Mouse (Mus musculus) frontal cortex, postnatal 10 days (tissue): ENCODE measurements around the gene Hcn2.
"Not testable (repeated sequence)": the region's sequence is repeated elsewhere in the genome, so short reads cannot be mapped to it uniquely, and the experiment has no call there.

Experiments
- DNase-seq, 2 experiments: peaks; one replicate each; pipeline ENCODE4 v3.0.0; 2022; ENCODE audit warnings: low spot score in 2 of 2, mixed read lengths in 1 of 2

Hcn2 gene

DNA sequence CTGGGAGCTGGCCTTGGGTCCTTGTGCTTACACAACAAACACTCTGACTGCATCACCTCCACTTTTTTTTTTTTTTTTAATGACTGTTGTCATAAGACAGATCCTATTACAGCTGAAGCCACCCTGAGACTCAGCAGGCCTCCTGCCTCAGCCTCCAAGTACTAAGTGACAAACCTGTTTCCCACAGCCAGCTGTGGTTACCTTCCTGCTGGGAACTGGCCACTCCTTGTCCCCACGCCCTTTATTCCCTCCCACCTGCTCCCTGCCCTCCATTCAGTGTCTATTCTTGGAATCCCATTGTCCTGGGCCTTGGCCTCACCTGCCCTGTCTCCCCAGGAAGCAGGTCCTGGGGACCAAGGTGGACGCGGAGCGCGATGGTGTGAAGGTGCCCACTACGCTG is 28.9 kb upstream of the Hcn2 start:
- no peak for DNase-seq

GRCm38 (mm10) chr10:79688720-79689119 is 27.7 kb upstream of the Hcn2 start, which contains the start of gene Gzmm:
Gene Gzmm, plus strand, starts transcription at chr10:79689020.
- DNase-seq: no peak

- no peak for DNase-seq
Measured at GRCm38 (mm10) chr10:79689178-79689577, 27.3 kb upstream of the Hcn2 start.

DNA sequence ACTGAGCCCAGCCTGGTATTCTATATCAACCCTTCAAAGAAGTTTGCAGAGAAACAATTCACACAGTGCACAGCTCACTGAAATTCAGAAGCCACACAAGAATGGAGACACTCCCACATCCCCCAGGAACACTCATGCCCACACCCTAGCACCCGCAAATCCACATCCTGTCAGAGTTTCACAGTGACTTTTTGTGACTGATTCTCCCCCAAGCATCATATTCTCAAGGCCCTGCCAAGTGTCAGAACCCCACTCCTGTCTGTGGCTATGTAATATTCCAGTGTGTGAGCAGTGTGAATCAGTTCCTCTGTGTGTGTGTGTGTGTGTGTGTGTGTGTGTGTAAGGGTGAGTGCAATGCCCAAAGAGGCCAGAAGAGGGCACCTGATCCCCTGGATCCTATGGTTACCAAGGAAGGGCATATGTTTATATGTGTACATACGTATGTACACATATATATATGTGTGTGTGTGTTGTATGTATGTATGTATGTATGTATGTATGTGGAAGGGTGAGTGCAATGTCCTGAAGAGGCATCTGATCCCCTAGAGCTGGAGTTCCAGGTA is 24.4 kb upstream of the Hcn2 start:
- DNase-seq: no peak

DNA sequence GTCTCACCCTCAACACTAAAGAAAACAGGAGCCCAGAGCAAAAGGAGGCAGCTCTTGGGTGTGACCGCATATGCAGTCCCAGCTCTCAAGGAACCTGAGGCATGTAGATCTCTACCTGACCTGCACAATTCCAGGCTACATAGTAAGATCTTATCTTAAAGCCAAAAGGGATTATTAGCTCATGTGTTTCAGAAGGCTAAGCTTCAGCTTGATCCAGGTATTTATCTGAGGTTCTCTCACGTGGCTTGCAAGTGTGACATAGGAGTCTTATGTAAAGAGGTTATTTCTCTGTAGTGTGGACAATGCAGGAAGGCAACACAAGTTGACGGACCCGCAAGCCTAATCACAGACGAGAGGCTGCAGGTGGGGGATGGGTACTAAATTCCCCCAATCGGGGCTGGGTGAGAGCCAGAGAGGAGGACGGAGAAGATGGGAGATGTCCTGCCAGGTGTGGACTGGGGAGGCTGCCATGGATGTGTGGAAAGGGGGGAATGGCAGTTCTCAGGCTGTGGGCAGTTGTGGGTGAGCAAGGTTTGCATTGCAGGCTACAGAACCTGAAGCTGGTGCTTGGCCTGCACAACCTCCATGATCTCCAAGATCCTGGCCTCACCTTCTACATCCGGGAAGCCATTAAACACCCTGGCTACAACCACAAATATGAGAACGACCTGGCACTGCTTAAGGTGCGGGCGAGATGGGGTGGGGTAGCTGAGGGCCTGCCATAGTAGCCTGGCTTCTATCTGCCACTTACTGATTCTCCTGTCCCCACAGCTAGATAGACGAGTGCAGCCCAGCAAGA is 22.7 kb upstream of the Hcn2 start:
- DNase-seq: no peak

DNA sequence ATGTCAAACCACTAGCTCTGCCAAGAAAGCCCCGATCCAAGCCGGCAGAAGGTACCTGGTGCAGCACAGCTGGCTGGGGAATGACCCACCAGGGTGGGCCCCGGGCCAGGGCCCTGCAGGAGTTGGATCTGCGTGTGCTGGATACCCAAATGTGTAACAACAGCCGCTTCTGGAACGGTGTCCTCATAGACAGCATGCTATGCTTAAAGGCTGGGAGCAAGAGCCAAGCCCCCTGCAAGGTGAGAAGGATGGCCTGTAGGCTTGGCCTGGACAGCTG is 22.1 kb upstream of the Hcn2 start:
- no peak for DNase-seq

- DNase-seq: peak in 1 of 2 experiments; percentile 70
Measured at GRCm38 (mm10) chr10:79695231-79696128, 21.0 kb upstream of the Hcn2 start.

- no peak for DNase-seq
Measured at GRCm38 (mm10) chr10:79696129-79696651, 20.2 kb upstream of the Hcn2 start.

DNA sequence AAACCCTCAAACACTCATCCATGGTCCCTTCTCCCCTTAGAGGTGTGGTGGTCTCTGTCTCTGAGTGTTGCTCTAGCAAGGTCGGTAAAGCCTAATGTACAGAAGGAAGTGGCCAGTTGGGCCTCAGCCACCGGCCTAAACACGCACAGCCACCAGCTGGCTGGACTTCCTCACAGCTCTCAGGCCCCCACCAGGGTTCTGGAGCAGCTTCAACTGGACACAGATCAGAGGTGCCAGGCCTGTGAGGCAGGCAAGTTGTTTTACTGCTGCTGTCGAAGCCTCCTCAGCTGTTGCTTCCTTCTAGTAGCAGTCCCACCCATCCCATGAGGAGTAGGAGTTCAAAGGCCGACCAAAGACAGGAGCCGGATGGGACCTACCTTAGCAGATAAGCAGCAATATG is 18.5 kb upstream of the Hcn2 start:
- no peak for DNase-seq

DNA sequence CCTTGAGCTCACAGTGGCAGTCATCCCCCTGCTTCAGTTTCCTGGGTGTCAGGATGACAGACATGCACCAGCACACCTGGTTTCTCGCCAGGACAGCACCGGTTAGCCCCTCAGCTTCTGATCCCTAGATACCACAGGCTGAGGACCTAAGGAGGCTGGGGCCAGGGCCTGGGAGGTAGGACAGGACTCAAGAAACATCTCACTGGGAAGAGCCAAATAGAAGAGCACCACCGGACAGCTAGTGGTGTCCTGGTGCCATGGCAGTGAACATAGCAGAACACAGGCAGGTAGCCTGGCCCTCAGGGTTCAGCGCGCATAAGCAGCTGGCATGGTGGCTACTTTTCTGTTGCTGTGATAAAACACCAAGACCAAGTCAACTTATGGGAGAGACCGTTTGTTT is 18.0 kb upstream of the Hcn2 start:
- DNase-seq: no peak

DNA sequence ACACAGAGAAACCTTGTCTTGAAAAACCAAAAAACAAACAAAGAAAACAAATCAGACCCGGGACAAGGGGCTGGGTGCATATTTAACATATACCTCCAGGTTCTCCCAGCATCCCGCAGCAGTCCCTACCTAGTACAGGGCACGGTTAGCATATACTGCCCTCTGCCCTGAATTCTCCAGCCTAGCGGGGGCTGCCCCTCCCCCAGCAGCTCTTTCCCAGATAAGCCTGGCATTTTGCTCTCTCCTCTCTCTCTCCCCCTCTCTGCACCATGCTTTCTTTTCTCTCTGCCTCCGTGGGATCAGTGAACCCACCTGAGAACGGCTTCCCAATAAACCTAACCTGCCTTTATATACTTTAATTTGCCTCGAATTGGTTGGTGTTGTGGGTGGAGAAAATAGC is 15.8 kb upstream of the Hcn2 start:
- no peak for DNase-seq

DNA sequence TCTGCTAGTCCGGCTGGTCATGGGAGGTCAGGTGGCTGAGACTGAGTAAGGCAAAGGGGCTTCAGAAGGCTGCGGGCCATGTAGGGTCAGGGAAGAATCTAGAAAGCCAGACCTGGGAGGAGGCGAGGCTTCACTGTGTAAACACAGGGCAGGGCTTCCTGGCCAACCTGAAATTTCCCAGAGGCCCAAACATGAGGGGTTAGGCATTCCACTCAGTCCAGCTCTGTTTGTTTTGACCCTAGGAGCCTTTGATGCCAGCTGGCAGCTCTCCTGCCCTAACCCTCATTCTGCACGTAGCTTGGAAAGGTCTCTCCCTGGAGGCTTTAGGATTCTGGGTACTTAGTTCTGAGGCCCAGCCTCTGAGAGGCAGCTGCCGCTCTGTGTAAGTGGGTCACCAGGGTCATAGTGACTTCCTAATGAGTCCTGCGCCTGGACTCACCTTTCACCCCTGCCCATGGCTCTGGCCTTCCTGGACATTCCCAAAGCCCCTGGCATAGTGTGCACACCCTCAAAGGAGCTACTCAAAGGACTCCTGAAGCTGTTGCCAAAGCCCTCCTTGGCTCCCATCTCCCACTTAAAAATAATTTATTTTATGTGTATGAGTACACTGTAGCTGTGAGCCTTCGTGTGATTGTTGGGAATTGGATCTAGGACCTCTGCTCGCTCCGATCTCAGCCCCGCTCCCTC is 14.8 kb upstream of the Hcn2 start:
- DNase-seq: no peak

DNA sequence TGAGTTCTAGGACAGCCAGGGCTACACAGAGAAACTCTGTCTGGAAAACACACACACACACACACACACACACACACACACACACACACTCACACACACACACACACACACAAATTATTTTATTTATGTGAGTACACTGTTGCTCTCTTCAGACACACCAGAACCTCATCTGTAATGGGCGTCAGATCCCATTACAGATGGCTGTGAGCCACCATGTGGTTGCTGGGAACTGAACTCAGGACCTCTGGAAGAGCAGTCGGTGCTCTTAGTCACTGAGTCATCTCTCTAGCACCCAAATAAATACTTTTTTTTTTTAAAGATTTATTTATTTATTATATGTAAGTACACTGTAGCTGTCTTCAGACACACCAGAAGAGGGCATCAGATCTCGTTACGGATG is 13.5 kb upstream of the Hcn2 start:
- not testable (repeated sequence) for DNase-seq

- no peak for DNase-seq
Measured at GRCm38 (mm10) chr10:79703541-79703940, 12.9 kb upstream of the Hcn2 start.

DNA sequence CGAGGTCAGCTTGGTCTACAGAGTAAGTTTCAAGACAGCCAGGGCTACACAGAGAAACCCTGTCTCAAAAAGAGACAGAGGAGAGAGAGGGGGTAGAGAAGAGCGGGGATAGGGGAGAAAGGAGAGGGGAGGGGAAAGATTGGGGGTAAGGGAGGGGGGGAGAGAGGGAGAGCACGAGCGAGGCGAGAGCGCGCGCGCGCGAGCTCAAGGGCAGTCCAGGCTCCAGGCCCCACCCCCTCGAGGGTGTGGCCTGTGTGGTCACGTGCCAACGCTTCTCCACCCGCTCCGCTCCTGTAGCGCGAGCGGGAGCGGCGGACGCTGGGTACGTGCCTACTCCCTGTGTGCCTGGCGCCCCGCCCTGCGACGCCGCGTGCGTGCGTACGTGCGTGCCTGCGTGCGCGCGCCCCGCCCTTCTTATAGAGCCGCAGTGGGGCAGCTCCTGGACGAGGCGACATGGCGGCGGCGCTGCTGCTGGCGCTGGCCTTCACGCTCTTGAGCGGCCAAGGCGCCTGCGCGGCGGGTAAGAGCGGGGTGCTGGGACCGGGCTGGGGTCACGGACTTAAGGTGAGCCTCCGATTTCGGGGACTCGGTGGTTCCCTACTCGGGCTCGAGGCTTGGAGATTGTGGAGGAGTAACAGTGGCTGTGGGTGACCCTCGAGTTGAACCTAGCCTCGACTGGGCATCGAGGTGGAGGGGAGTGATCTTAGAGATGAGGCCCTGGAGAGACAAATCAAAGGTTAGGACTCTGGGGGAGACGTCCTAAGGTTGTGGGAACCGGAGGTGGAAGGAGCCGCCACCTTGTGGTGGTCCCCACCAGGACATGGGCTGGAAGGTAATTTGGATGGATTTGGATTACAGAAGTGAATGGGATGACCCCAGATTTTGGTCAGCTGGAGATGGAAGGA is 12.1 kb upstream of the Hcn2 start, which contains the start of gene Bsg:
TSS of gene Bsg (plus strand) at position 427 of the 905 bp plus-strand sequence.
- peak; percentile 99 for DNase-seq

GRCm38 (mm10) chr10:79704970-79705360 is 11.5 kb upstream of the Hcn2 start:
- DNase-seq: no peak

GRCm38 (mm10) chr10:79705951-79706350 is 10.5 kb upstream of the Hcn2 start:
- DNase-seq: no peak

DNA sequence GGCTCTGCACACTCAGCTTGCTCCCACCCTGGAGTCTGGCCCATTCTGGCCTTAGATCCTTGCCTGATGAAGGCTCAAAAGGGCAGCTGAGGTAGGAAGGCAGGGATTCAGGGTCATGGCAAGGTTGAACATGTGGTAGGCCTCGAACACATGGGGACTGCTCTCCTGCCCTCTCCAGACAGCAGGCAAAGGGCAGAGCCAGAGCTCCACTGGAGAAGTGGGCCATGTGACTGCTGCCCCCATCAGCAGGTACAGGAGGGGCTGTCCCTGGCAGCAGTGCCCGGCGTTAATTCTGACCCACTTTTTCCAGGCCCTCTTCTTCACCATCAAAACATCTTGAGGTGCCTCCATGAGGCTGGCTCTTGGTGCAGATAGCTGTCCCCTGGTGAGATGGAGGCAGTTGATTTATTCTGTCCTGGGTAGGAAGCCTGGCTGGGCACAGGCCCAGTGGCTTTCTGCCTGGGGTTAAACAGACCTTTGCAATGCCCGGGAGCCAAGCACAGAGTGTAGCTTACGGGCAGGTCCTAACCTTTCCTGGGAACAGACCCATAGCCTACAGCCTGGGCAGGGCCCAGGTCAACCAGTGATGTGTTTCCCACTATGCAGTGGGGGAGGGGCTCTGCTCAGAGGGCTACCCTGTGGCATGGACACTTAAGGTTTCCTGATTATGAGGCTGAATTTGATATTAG is 9.9 kb upstream of the Hcn2 start:
- DNase-seq: no peak

DNA sequence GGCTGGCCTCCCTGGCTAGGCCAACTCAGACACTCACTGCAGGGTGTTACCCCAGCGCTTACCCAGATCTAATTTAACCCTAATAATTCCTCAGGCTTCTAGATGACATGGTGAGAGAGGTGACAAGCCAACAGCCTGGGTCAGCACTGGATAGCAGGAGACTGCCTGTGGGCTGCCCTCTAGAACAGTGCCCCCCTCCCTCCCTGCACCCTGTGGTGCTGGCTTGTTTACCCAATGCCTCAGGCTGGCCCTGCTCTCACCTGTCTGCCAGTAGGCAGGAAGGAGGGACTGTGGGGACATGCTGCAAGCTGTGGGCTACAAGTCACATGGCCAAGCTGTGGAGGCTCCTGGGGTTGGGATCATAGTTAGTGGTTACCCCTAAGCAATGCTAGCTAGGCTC is 9.3 kb upstream of the Hcn2 start:
- no peak for DNase-seq

GRCm38 (mm10) chr10:79707759-79708158 is 8.7 kb upstream of the Hcn2 start:
- DNase-seq: no peak
